Mouse (Mus musculus): ENCODE results near the gene Sergef. TPM values are rescaled to one million over a fixed set of nuclear protein-coding genes. Genes with fewer than 3 reads are reported as not detected.
A peak's percentile ranks its signal among the peaks of the same experiment; 100 is the strongest.

The Sergef gene
- polyA plus RNA-seq, 1 experiment, result 38.7 TPM

GRCm38 (mm10) chr7:46534767-46535428 is 104.7 kb downstream of the Sergef start:
- no peaks in the 10 kb centered on the region for H3K27me3 ChIP-seq (ENCODE audit: control insufficient read depth, insufficient read depth, low read length)
- TF ChIP-seq POLR2A (IDR thresholded peaks at IDR 0.05; ENCODE audit: borderline replicate concordance, insufficient read depth, low read length), result no peak
- TF ChIP-seq CTCF (IDR thresholded peaks at IDR 0.05; ENCODE audit: borderline replicate concordance, insufficient read depth, low read depth, low read length), result no peak
- H3K4me3 ChIP-seq (replicated peaks; ENCODE audit: insufficient read depth, low read depth, low read length), result no peak overlapping the region
- H3K27ac ChIP-seq (ENCODE audit: insufficient read depth, low read length), result peak overlapping the region; percentile 92
- WGBS, result 39% methylated on average over 11 of the region's 11 CpGs
- H3K4me1 ChIP-seq (ENCODE audit: control insufficient read depth, insufficient read depth, low read length), result peaks cover 48% of the 10 kb centered on the region
- DNase-seq, result no peak

- 59% methylated on average over 11 of the region's 11 CpGs for WGBS
- Histone ChIP-seq H3K27me3 (ENCODE audit: control insufficient read depth, insufficient read depth, low read length) (no peaks in the 10 kb centered on the region), H3K4me3 (replicated peaks; ENCODE audit: insufficient read depth, low read depth, low read length) (no peak overlapping the region), H3K27ac (ENCODE audit: insufficient read depth, low read length) (peak overlapping the region; percentile 70), H3K4me1 (ENCODE audit: control insufficient read depth, insufficient read depth, low read length) (peaks cover 45% of the 10 kb centered on the region)
- TF ChIP-seq POLR2A (IDR thresholded peaks at IDR 0.05; ENCODE audit: borderline replicate concordance, insufficient read depth, low read length), result no peak
- no peak; the same call in 1 of the 2 replicates for TF ChIP-seq CTCF (IDR thresholded peaks at IDR 0.05; ENCODE audit: borderline replicate concordance, insufficient read depth, low read depth, low read length)
- DNase-seq, result peak; percentile 60 to 61
Observed at GRCm38 (mm10) chr7:46533518-46533917, 106.1 kb downstream of the Sergef start.

- Histone ChIP-seq H3K27me3 (ENCODE audit: control insufficient read depth, insufficient read depth, low read length) (no peaks in the 10 kb centered on the region), H3K27ac (ENCODE audit: insufficient read depth, low read length) (no peak overlapping the region), H3K4me1 (ENCODE audit: control insufficient read depth, insufficient read depth, low read length) (peaks cover 29% of the 10 kb centered on the region), H3K4me3 (replicated peaks; ENCODE audit: insufficient read depth, low read depth, low read length) (no peak overlapping the region)
- TF ChIP-seq POLR2A (IDR thresholded peaks at IDR 0.05; ENCODE audit: borderline replicate concordance, insufficient read depth, low read length) (no peak), CTCF (IDR thresholded peaks at IDR 0.05; ENCODE audit: borderline replicate concordance, insufficient read depth, low read depth, low read length) (no peak)
- 86% methylated on average over 5 of the region's 5 CpGs for WGBS
- DNase-seq, result peak in 1 of 2 experiments; percentile 24
Observed at GRCm38 (mm10) chr7:46531345-46531744, 108.3 kb downstream of the Sergef start.

GRCm38 (mm10) chr7:46529930-46530329 is 109.7 kb downstream of the Sergef start:
- Histone ChIP-seq H3K27ac (ENCODE audit: insufficient read depth, low read length) (no peak overlapping the region), H3K4me1 (ENCODE audit: control insufficient read depth, insufficient read depth, low read length) (peaks cover 24% of the 10 kb centered on the region), H3K27me3 (ENCODE audit: control insufficient read depth, insufficient read depth, low read length) (no peaks in the 10 kb centered on the region), H3K4me3 (replicated peaks; ENCODE audit: insufficient read depth, low read depth, low read length) (no peak overlapping the region)
- TF ChIP-seq CTCF (IDR thresholded peaks at IDR 0.05; ENCODE audit: borderline replicate concordance, insufficient read depth, low read depth, low read length), result no peak
- TF ChIP-seq POLR2A (IDR thresholded peaks at IDR 0.05; ENCODE audit: borderline replicate concordance, insufficient read depth, low read length), result no peak
- 67% methylated on average over 8 of the region's 8 CpGs for WGBS
- DNase-seq, result no peak

GRCm38 (mm10) chr7:46529259-46529658 is 110.3 kb downstream of the Sergef start:
- H3K27me3 ChIP-seq (ENCODE audit: control insufficient read depth, insufficient read depth, low read length), result no peaks in the 10 kb centered on the region
- DNase-seq, result no peak
- no peak overlapping the region for H3K4me3 ChIP-seq (replicated peaks; ENCODE audit: insufficient read depth, low read depth, low read length)
- no peak overlapping the region for H3K27ac ChIP-seq (ENCODE audit: insufficient read depth, low read length)
- H3K4me1 ChIP-seq (ENCODE audit: control insufficient read depth, insufficient read depth, low read length), result peaks cover 18% of the 10 kb centered on the region
- WGBS, result 95% methylated on average over 5 of the region's 5 CpGs
- TF ChIP-seq POLR2A (IDR thresholded peaks at IDR 0.05; ENCODE audit: borderline replicate concordance, insufficient read depth, low read length) (no peak), CTCF (IDR thresholded peaks at IDR 0.05; ENCODE audit: borderline replicate concordance, insufficient read depth, low read depth, low read length) (no peak; the same call in 1 of the 2 replicates)

GRCm38 (mm10) chr7:46526665-46527154 is 112.9 kb downstream of the Sergef start:
- no peak overlapping the region for H3K4me3 ChIP-seq (replicated peaks; ENCODE audit: insufficient read depth, low read depth, low read length)
- TF ChIP-seq CTCF (IDR thresholded peaks at IDR 0.05; ENCODE audit: borderline replicate concordance, insufficient read depth, low read depth, low read length), result no peak
- no peaks in the 10 kb centered on the region for H3K27me3 ChIP-seq (ENCODE audit: control insufficient read depth, insufficient read depth, low read length)
- WGBS, result 44% methylated on average over 6 of the region's 6 CpGs
- H3K27ac ChIP-seq (ENCODE audit: insufficient read depth, low read length), result no peak overlapping the region
- DNase-seq, result no peak
- H3K4me1 ChIP-seq (ENCODE audit: control insufficient read depth, insufficient read depth, low read length), result peaks cover 3% of the 10 kb centered on the region; the same call in 1 of the 2 replicates

GRCm38 (mm10) chr7:46523215-46523614 is 116.4 kb downstream of the Sergef start:
- 88% methylated on average over 7 of the region's 7 CpGs for WGBS
- peaks cover 22% of the 10 kb centered on the region for H3K4me1 ChIP-seq (ENCODE audit: control insufficient read depth, insufficient read depth, low read length)

GRCm38 (mm10) chr7:46521794-46522193 is 117.8 kb downstream of the Sergef start:
- Histone ChIP-seq H3K4me3 (replicated peaks; ENCODE audit: insufficient read depth, low read depth, low read length) (no peak overlapping the region), H3K4me1 (ENCODE audit: control insufficient read depth, insufficient read depth, low read length) (peaks cover 25% of the 10 kb centered on the region), H3K27me3 (ENCODE audit: control insufficient read depth, insufficient read depth, low read length) (no peaks in the 10 kb centered on the region), H3K27ac (ENCODE audit: insufficient read depth, low read length) (no peak overlapping the region)
- no peak for DNase-seq
- TF ChIP-seq CTCF (IDR thresholded peaks at IDR 0.05; ENCODE audit: borderline replicate concordance, insufficient read depth, low read depth, low read length) (no peak), POLR2A (IDR thresholded peaks at IDR 0.05; ENCODE audit: borderline replicate concordance, insufficient read depth, low read length) (no peak)
- WGBS, result 93% methylated on average over 17 of the region's 17 CpGs

More at GRCm38 (mm10) chr7:46523215-46523614, 116.4 kb downstream of the Sergef start:
- no peaks in the 10 kb centered on the region for H3K27me3 ChIP-seq (ENCODE audit: control insufficient read depth, insufficient read depth, low read length)
- DNase-seq, result no peak
- no peak overlapping the region for H3K27ac ChIP-seq (ENCODE audit: insufficient read depth, low read length)
- no peak for TF ChIP-seq CTCF (IDR thresholded peaks at IDR 0.05; ENCODE audit: borderline replicate concordance, insufficient read depth, low read depth, low read length)
- TF ChIP-seq POLR2A (IDR thresholded peaks at IDR 0.05; ENCODE audit: borderline replicate concordance, insufficient read depth, low read length), result no peak
- no peak overlapping the region for H3K4me3 ChIP-seq (replicated peaks; ENCODE audit: insufficient read depth, low read depth, low read length)
